Mouse (Mus musculus) megakaryocyte, embryonic 14.5 days (primary cell): ENCODE data around the gene Tcf7l2.

Experiments
- FLI1 ChIP-seq: IDR thresholded peaks from 2 replicates; pipeline ENCODE4 v1.6.1; 2012; ENCODE audit warnings: low read length, inconsistent platforms, mixed read lengths
- GATA1 ChIP-seq: IDR thresholded peaks from 3 replicates; pipeline ENCODE4 v1.6.1; 2012; ENCODE audit warnings: mixed read lengths, low read length, inconsistent platforms, borderline replicate concordance

DNA sequence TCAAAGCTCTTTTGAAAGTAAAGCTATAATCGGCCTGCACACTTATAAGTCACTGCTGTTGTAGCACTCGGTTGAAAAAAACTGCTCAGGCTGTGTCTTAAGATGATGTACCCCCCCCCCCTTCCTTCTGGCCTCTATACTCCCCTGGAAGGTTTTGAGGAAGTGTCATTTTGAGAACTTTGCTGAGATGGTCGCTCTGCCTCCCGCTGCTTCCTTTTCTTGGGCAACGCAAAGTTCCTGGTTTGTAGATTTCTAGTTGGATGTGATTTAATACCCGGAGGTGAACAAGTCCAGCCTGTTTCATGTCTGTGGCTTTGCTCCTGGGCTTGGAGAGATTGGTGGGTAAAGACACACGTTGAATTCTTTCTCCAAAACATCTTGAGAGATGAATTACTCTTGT is 33.2 kb downstream of the Tcf7l2 start:
- no peak for TF ChIP-seq GATA1
- no peak for TF ChIP-seq FLI1
